Mouse (Mus musculus): ENCODE results near the gene Rfpl4. TPM values are rescaled to one million over a fixed set of nuclear protein-coding genes. Genes with fewer than 3 reads are reported as not detected.

The Rfpl4 gene
- polyA plus RNA-seq, 1 experiment from 2014 or later = not detected

Small RNA genes lying within 50 kb of the gene (microRNA-seq; reads per million reads assigned to microRNA genes)
- not detected for gene Gm26217

Other genes with a start within 250 kb of the Rfpl4 start
- gene Isoc2b, start 246.7 kb downstream of the Rfpl4 start, polyA plus RNA-seq (2014; fragmentation: Nextera tagmentation; extraction: Ambion mirVana) = 2.8 and 3.5 TPM in 2 replicates
- 0.63 and 0.84 TPM in 2 replicates for gene Isoc2a, start 239.8 kb downstream of the Rfpl4 start, polyA plus RNA-seq (2014; fragmentation: Nextera tagmentation; extraction: Ambion mirVana)
- not detected in 2 replicates for gene Gm36210, start 210.4 kb downstream of the Rfpl4 start, polyA plus RNA-seq (2014; fragmentation: Nextera tagmentation; extraction: Ambion mirVana)
- gene Zfp628, start 201.7 kb downstream of the Rfpl4 start, polyA plus RNA-seq (2014; fragmentation: Nextera tagmentation; extraction: Ambion mirVana) = 3.8 and 4.2 TPM in 2 replicates
- gene Nat14, start 194.9 kb downstream of the Rfpl4 start, polyA plus RNA-seq (2014; fragmentation: Nextera tagmentation; extraction: Ambion mirVana) = 1.9 and 2.9 TPM in 2 replicates
- 1.7 and 1.9 TPM in 2 replicates for gene Ssc5d, start 191.2 kb downstream of the Rfpl4 start, polyA plus RNA-seq (2014; fragmentation: Nextera tagmentation; extraction: Ambion mirVana)
- gene Sbk2, start 152.5 kb downstream of the Rfpl4 start, polyA plus RNA-seq (2014; fragmentation: Nextera tagmentation; extraction: Ambion mirVana) = 0.08 and 0.18 TPM in 2 replicates
- 0.04 TPM in 1 of 2 replicates, not detected in the other for gene Sbk3, start 145.8 kb downstream of the Rfpl4 start, polyA plus RNA-seq (2014; fragmentation: Nextera tagmentation; extraction: Ambion mirVana)
- gene Zfp579, start 120.8 kb downstream of the Rfpl4 start, polyA plus RNA-seq (2014; fragmentation: Nextera tagmentation; extraction: Ambion mirVana) = 33.3 and 39.2 TPM in 2 replicates
- gene Zfp524, start 102.5 kb downstream of the Rfpl4 start, polyA plus RNA-seq (2014; fragmentation: Nextera tagmentation; extraction: Ambion mirVana) = 9.3 and 9.6 TPM in 2 replicates
- 51.1 and 52.6 TPM in 2 replicates for gene Fiz1, start 102.3 kb downstream of the Rfpl4 start, polyA plus RNA-seq (2014; fragmentation: Nextera tagmentation; extraction: Ambion mirVana)
- gene Gm44973, start 101.5 kb downstream of the Rfpl4 start, polyA plus RNA-seq (2014; fragmentation: Nextera tagmentation; extraction: Ambion mirVana) = 0.45 and 1.4 TPM in 2 replicates
- 7.5 and 8.2 TPM in 2 replicates for gene Zfp865, start 96.6 kb downstream of the Rfpl4 start, polyA plus RNA-seq (2014; fragmentation: Nextera tagmentation; extraction: Ambion mirVana)
- gene Ccdc106, start 96.4 kb downstream of the Rfpl4 start, polyA plus RNA-seq (2014; fragmentation: Nextera tagmentation; extraction: Ambion mirVana) = 12.5 and 14.4 TPM in 2 replicates
- not detected in 2 replicates for gene 4632433K11Rik, start 82.8 kb downstream of the Rfpl4 start, polyA plus RNA-seq (2014; fragmentation: Nextera tagmentation; extraction: Ambion mirVana)
- 2.7 and 4.1 TPM in 2 replicates for gene Zfp784, start 78.5 kb downstream of the Rfpl4 start, polyA plus RNA-seq (2014; fragmentation: Nextera tagmentation; extraction: Ambion mirVana)
- gene Zfp580, start 65.4 kb downstream of the Rfpl4 start, polyA plus RNA-seq (2014; fragmentation: Nextera tagmentation; extraction: Ambion mirVana) = 31.8 and 32.9 TPM in 2 replicates
- gene U2af2, start 54.8 kb downstream of the Rfpl4 start, polyA plus RNA-seq (2014; fragmentation: Nextera tagmentation; extraction: Ambion mirVana) = 193 and 203 TPM in 2 replicates
- gene Epn1, start 36.7 kb downstream of the Rfpl4 start, polyA plus RNA-seq (2014; fragmentation: Nextera tagmentation; extraction: Ambion mirVana) = 60.1 and 62.2 TPM in 2 replicates
- gene Rasl2-9, start 9.0 kb upstream of the Rfpl4 start, polyA plus RNA-seq (2014; fragmentation: Nextera tagmentation; extraction: Ambion mirVana) = 0.29 TPM in 1 of 2 replicates, not detected in the other
- gene Vmn1r55, start 32.7 kb upstream of the Rfpl4 start, polyA plus RNA-seq (2014; fragmentation: Nextera tagmentation; extraction: Ambion mirVana) = 0.01 TPM in 1 of 2 replicates, not detected in the other
- gene Vmn1r56, start 79.8 kb upstream of the Rfpl4 start, polyA plus RNA-seq (2014; fragmentation: Nextera tagmentation; extraction: Ambion mirVana) = not detected in 2 replicates
- gene Vmn1r57, start 101.5 kb upstream of the Rfpl4 start, polyA plus RNA-seq (2014; fragmentation: Nextera tagmentation; extraction: Ambion mirVana) = not detected in 2 replicates
- gene Gm5065, start 233.6 kb upstream of the Rfpl4 start, polyA plus RNA-seq (2014; fragmentation: Nextera tagmentation; extraction: Ambion mirVana) = not detected in 2 replicates
- not detected in 2 replicates for gene Nlrp2, start 234.1 kb upstream of the Rfpl4 start, polyA plus RNA-seq (2014; fragmentation: Nextera tagmentation; extraction: Ambion mirVana)